Comparison of ENCODE assay signal across 8 mouse cellular contexts in the genomic region with DNA sequence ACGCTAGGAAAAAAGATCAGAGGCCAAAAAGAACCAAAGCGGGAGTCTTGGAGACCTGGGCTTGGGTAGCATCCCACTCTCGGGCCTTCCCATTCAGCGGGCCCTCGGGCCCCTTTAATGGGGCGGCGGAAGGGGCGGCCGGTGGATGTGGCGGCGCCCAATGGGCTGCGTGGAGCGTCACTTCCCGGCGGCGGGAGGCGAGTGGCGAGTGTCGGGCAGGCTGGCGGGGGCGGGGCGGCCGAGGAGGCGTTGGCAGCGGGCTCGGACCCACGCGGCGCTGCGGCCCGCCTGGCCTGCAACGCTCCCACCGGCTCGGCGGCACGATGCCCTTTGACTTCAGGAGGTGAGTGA. TPM values are rescaled to one million over a fixed set of nuclear protein-coding genes. Genes with fewer than 3 reads are reported as not detected.
A peak's percentile ranks its signal among the peaks of the same experiment; 100 is the strongest.
DNase-seq lines count a peak whose midpoint lies in the region; ATAC-seq and TF ChIP-seq lines count a peak whose summit lies in the region.

Ergic1 (plus strand) TSS at position 200 of the 351 bp plus-strand sequence.

- peak; percentile 82 for ATAC-seq in heart, embryonic 14.5 days (ENCODE audit: insufficient number of reproducible peaks, insufficient read depth, low FRiP score, low read depth)
- ATAC-seq in liver, embryonic 11.5 days (replicated peaks; ENCODE audit: low FRiP score), result peak; percentile 93

- H3ac ChIP-seq in myocyte (ENCODE audit: control insufficient read depth, insufficient read length), result peak within 1 kb of the TSS; percentile 70

- H3K79me2 ChIP-seq in myocyte (ENCODE audit: control insufficient read depth, insufficient read depth), result peaks cover 33% of the 10 kb centered on the region

- H3K27ac ChIP-seq in brown adipose tissue, adult 24 weeks (replicated peaks; ENCODE audit: low read depth, low read length), result peak within 1 kb of the TSS; percentile 90
- peak within 1 kb of the TSS; percentile 94 for H3K27ac ChIP-seq in forebrain, embryonic 10.5 days
- peak within 1 kb of the TSS; percentile 68 to 76 for H3K27ac ChIP-seq in heart, embryonic 14.5 days (replicated peaks in 1 of 2; ENCODE audit: control insufficient read depth in 1 of 2, insufficient read depth in 1 of 2, low read depth in 2 of 2, low read length in 2 of 2)
- H3K27ac ChIP-seq in liver, embryonic 11.5 days (ENCODE audit: low read depth, low read length), result peak within 1 kb of the TSS; percentile 44

- H3K4me2 ChIP-seq in heart, embryonic 14.5 days (ENCODE audit: low read length), result peak within 1 kb of the TSS; percentile 92
- peak within 1 kb of the TSS; percentile 85 for H3K4me2 ChIP-seq in liver, embryonic 11.5 days
- peak within 1 kb of the TSS; percentile 87 for H3K4me2 ChIP-seq in myocyte (ENCODE audit: low read depth)

- peak within 1 kb of the TSS; percentile 95 for H3K9ac ChIP-seq in heart, embryonic 14.5 days (ENCODE audit: low read length)
- H3K9ac ChIP-seq in liver, embryonic 11.5 days (ENCODE audit: low read depth, low read length), result peak within 1 kb of the TSS; percentile 72

- peak; percentile 92 for TF ChIP-seq POLR2A in myocyte (IDR thresholded peaks at IDR 0.05; ENCODE audit: insufficient read length, low read depth)

- peak within 1 kb of the TSS; percentile 87 for H3K4me3 ChIP-seq in brown adipose tissue, adult 24 weeks (ENCODE audit: insufficient read depth, low read depth, low read length)
- peak within 1 kb of the TSS; percentile 85 for H3K4me3 ChIP-seq in forebrain, embryonic 10.5 days
- peak within 1 kb of the TSS; percentile 71 to 76 for H3K4me3 ChIP-seq in heart, embryonic 14.5 days (ENCODE audit: control insufficient read depth in 1 of 2, insufficient read depth in 1 of 2, low read depth in 1 of 2, low read length in 2 of 2)
- H3K4me3 ChIP-seq in liver, embryonic 11.5 days (ENCODE audit: low read depth, low read length), result peak within 1 kb of the TSS; percentile 87
- peak within 1 kb of the TSS; percentile 59 for H3K4me3 ChIP-seq in myocyte

- no peaks in the 10 kb centered on the region for H3K27me3 ChIP-seq in forebrain, embryonic 10.5 days (ENCODE audit: poor library complexity, severe bottlenecking)
- H3K27me3 ChIP-seq in heart, embryonic 14.5 days (ENCODE audit: control insufficient read depth, insufficient read depth, low read length), result no peaks in the 10 kb centered on the region
- H3K27me3 ChIP-seq in liver, embryonic 11.5 days (replicated peaks; ENCODE audit: control insufficient read depth, insufficient read depth, low read length), result no peaks in the 10 kb centered on the region
- H3K27me3 ChIP-seq in myocyte (ENCODE audit: control insufficient read depth, insufficient read depth, insufficient read length), result no peaks in the 10 kb centered on the region

- peaks cover 15% of the 10 kb centered on the region for H3K4me1 ChIP-seq in brown adipose tissue, adult 24 weeks (ENCODE audit: control insufficient read depth, insufficient read depth, insufficient read length, low read length)
- H3K4me1 ChIP-seq in forebrain, embryonic 10.5 days, result peaks cover 42% of the 10 kb centered on the region
- peaks cover 15 to 22% of the 10 kb centered on the region in 2 experiments for H3K4me1 ChIP-seq in heart, embryonic 14.5 days (ENCODE audit: control insufficient read depth in 2 of 2, insufficient read depth in 2 of 2, low read length in 2 of 2)
- peaks cover 24% of the 10 kb centered on the region for H3K4me1 ChIP-seq in liver, embryonic 11.5 days (replicated peaks; ENCODE audit: control insufficient read depth, insufficient read depth, low read length)

- under 1% methylated on average over 36 of the region's 36 CpGs for WGBS in forebrain, embryonic 10.5 days
- 1% methylated on average over 30 of the region's 36 CpGs for WGBS in heart, embryonic 14.5 days
- 0% methylated on average over 33 of the region's 36 CpGs for WGBS in liver, embryonic 11.5 days

- peaks cover 37% of the 10 kb centered on the region for H3K36me3 ChIP-seq in forebrain, embryonic 10.5 days (replicated peaks)
- peaks cover 19% of the 10 kb centered on the region for H3K36me3 ChIP-seq in heart, embryonic 14.5 days (ENCODE audit: control insufficient read depth, insufficient read depth, low read length)
- peaks cover 2% of the 10 kb centered on the region; the same call in 1 of the 2 replicates for H3K36me3 ChIP-seq in liver, embryonic 11.5 days (ENCODE audit: control insufficient read depth, insufficient read depth, low read length)
- H3K36me3 ChIP-seq in myocyte (ENCODE audit: control insufficient read depth, insufficient read depth), result peaks cover 7% of the 10 kb centered on the region

- H3K9me3 ChIP-seq in forebrain, embryonic 10.5 days, result peaks cover 5% of the 10 kb centered on the region; the same call in 1 of the 2 replicates
- H3K9me3 ChIP-seq in heart, embryonic 14.5 days (ENCODE audit: control insufficient read depth, low read length), result 0 out of 2 replicates have a peak, but pooled peaks cover 3% of the 10 kb centered on the region
- no peaks in the 10 kb centered on the region for H3K9me3 ChIP-seq in liver, embryonic 11.5 days (ENCODE audit: control insufficient read depth, low read length)

- peak; percentile 88 for DNase-seq in CD4-positive, CD25-positive, alpha-beta regulatory T cell, adult 2 months (ENCODE audit: low read depth, low spot score)
- peak; percentile 92 for DNase-seq in forebrain, embryonic 10.5 days (ENCODE audit: extremely low spot score, low spot score)
- DNase-seq in kidney, postnatal 10 days, result peak; percentile 97
- DNase-seq in liver, embryonic 11.5 days (ENCODE audit: low spot score), result peak; percentile 89
- DNase-seq in spleen, postnatal 4 days (ENCODE audit: low spot score in 2 of 2), result peak; percentile 86 to 94

TF ChIP-seq in myocyte, 11 proteins besides CTCF, POLR2A, EP300 and RAD21:
- TF ChIP-seq TCF3 (IDR thresholded peaks at IDR 0.05; ENCODE audit: insufficient read length, low read depth) (no peak), MAX (IDR thresholded peaks at IDR 0.05; ENCODE audit: low read depth) (no peak), TCF12 (IDR thresholded peaks at IDR 0.05; ENCODE audit: insufficient read depth, poor library complexity, severe bottlenecking) (no peak), MYOD1 (IDR thresholded peaks at IDR 0.05; ENCODE audit: control insufficient read depth in 1 of 3, insufficient read length in 2 of 3, low read depth in 2 of 3) (peak in 1 of 3 experiments; percentile 38), E2F4 (IDR thresholded peaks at IDR 0.05; ENCODE audit: insufficient read depth) (no peak), SRF (IDR thresholded peaks at IDR 0.05; ENCODE audit: control insufficient read depth, insufficient read length, low read depth) (peak; percentile 27), POLR2AphosphoS2 (IDR thresholded peaks at IDR 0.05; ENCODE audit: insufficient read length, low read depth) (peak; percentile 92), REST (IDR thresholded peaks at IDR 0.05; ENCODE audit: insufficient read depth, insufficient read length) (no peak), MYOG (IDR thresholded peaks at IDR 0.05; ENCODE audit: control insufficient read depth in 1 of 3, insufficient read depth in 1 of 3, insufficient read length in 2 of 3, low read depth in 2 of 3) (no peak)

RNA-seq across cellular contexts. Expression of gene Ergic1, which starts in this region (rescaled TPM):
- 124 and 179 TPM in 2 replicates for polyA plus RNA-seq in brown adipose tissue, adult 24 weeks (2012; ENCODE audit: insufficient read depth, insufficient read length, missing spikeins)
- 116 and 127 TPM in 2 replicates for polyA plus RNA-seq in forebrain, embryonic 10.5 days (2016; fragmentation: Nextera tagmentation; extraction: Ambion mirVana)
- 120 and 121 TPM in 2 replicates for polyA plus RNA-seq in heart, embryonic 14.5 days (2014; fragmentation: Nextera tagmentation; extraction: Ambion mirVana)
- polyA plus RNA-seq in liver, embryonic 11.5 days (2014; fragmentation: Nextera tagmentation; extraction: Ambion mirVana), result 89.5 and 96.1 TPM in 2 replicates
- 102 TPM for polyA plus RNA-seq in myocyte (2012; fragmentation: generic; extraction: Trizol)

Comparison
In these comparisons a context has a peak if more than half of its experiments do, and no peak if none do; other contexts are left out.
1. Peak in every context shown above with its lines: DNase-seq, ATAC-seq, H3K4me3 ChIP-seq and H3K27ac ChIP-seq.
2. H3K27ac ChIP-seq: peak in every context shown above with its lines; median percentile 94 in forebrain, embryonic 10.5 days; 90 in brown adipose tissue, adult 24 weeks; 72 in heart, embryonic 14.5 days; 44 in liver, embryonic 11.5 days.